Mouse (Mus musculus): ENCODE results near the gene Cers6. TPM values are rescaled to one million over a fixed set of nuclear protein-coding genes. Genes with fewer than 3 reads are reported as not detected.

Cers6 gene
- polyA plus RNA-seq, 2 experiments from 2014 or later, result 4.6 to 4.8 TPM

- no peak for ATAC-seq
These were observed 219.5 kb downstream of the Cers6 start for GRCm38 (mm10) chr2:69080760-69081159.

GRCm38 (mm10) chr2:69082499-69083197, 221.4 kb downstream of the Cers6 start:
- no peak for ATAC-seq

GRCm38 (mm10) chr2:69083198-69083509, 221.9 kb downstream of the Cers6 start:
- ATAC-seq, result no peak

GRCm38 (mm10) chr2:69084416-69084815, 223.2 kb downstream of the Cers6 start:
- ATAC-seq, result no peak

- ATAC-seq, result no peak
These were observed 225.4 kb downstream of the Cers6 start for GRCm38 (mm10) chr2:69086505-69087260.

- ATAC-seq, result no peak
These were observed 234.6 kb downstream of the Cers6 start for GRCm38 (mm10) chr2:69095836-69096235.

GRCm38 (mm10) chr2:69096821-69097220, 235.6 kb downstream of the Cers6 start:
- ATAC-seq, result no peak

GRCm38 (mm10) chr2:69097526-69097925, 236.3 kb downstream of the Cers6 start:
- no peak for ATAC-seq

- no peak for ATAC-seq
These were observed 237.5 kb downstream of the Cers6 start for GRCm38 (mm10) chr2:69098701-69099100.

GRCm38 (mm10) chr2:69099147-69099546, 237.9 kb downstream of the Cers6 start:
- no peak for ATAC-seq

GRCm38 (mm10) chr2:69100706-69101105, 239.5 kb downstream of the Cers6 start:
- ATAC-seq, result peak; percentile 43

GRCm38 (mm10) chr2:69103526-69103925, 242.3 kb downstream of the Cers6 start:
- ATAC-seq, result no peak

- no peak for ATAC-seq
These were observed 243.4 kb downstream of the Cers6 start for GRCm38 (mm10) chr2:69104511-69105145.

GRCm38 (mm10) chr2:69109246-69109645, 248.0 kb downstream of the Cers6 start:
- ATAC-seq, result no peak

- no peak for ATAC-seq
These were observed 248.5 kb downstream of the Cers6 start for GRCm38 (mm10) chr2:69109710-69110109.

- ATAC-seq, result no peak
These were observed 251.4 kb downstream of the Cers6 start for GRCm38 (mm10) chr2:69112609-69113008.

- ATAC-seq, result no peak
These were observed 252.7 kb downstream of the Cers6 start for GRCm38 (mm10) chr2:69113829-69114547.

- no peak for ATAC-seq
These were observed 254.7 kb downstream of the Cers6 start for GRCm38 (mm10) chr2:69115921-69116320.

- ATAC-seq, result no peak
These were observed 255.5 kb downstream of the Cers6 start for GRCm38 (mm10) chr2:69116767-69117166.

GRCm38 (mm10) chr2:69118994-69119393, 257.8 kb downstream of the Cers6 start:
- no peak for ATAC-seq

- ATAC-seq, result no peak
These were observed 258.5 kb downstream of the Cers6 start for GRCm38 (mm10) chr2:69119718-69120117.

GRCm38 (mm10) chr2:69121681-69122080, 260.4 kb downstream of the Cers6 start:
- no peak for ATAC-seq

GRCm38 (mm10) chr2:69125425-69125824, 264.2 kb downstream of the Cers6 start:
- ATAC-seq, result no peak

Measured in CD4-positive, CD25-positive, alpha-beta regulatory T cell, adult 4 months (primary cell).